Mouse (Mus musculus): ENCODE results near the gene Srrd. TPM values are rescaled to one million over a fixed set of nuclear protein-coding genes. Genes with fewer than 3 reads are reported as not detected.

Gene Srrd
- polyA plus RNA-seq, 1 experiment from 2014 or later, result 13.8 TPM

GRCm38 (mm10) chr5:112288193-112289141, 54.4 kb downstream of the Srrd start:
- Histone ChIP-seq H3K27ac (replicated peaks) (peak overlapping the region; percentile 61; the same call in 1 of the 2 replicates), H3K36me3 (replicated peaks) (peaks cover 3% of the 10 kb centered on the region), H3K27me3 (no peaks in the 10 kb centered on the region), H3K9ac (no peak overlapping the region), H3K4me3 (replicated peaks) (no peak overlapping the region), H3K9me3 (replicated peaks) (no peaks in the 10 kb centered on the region), H3K4me1 (replicated peaks) (peaks cover 95% of the 10 kb centered on the region), H3K4me2 (no peak overlapping the region)
- 66% methylated on average over 9 of the region's 9 CpGs for WGBS (ENCODE audit: insufficient replicate concordance)
- ATAC-seq (ENCODE audit: insufficient read depth), result no peak

DNA sequence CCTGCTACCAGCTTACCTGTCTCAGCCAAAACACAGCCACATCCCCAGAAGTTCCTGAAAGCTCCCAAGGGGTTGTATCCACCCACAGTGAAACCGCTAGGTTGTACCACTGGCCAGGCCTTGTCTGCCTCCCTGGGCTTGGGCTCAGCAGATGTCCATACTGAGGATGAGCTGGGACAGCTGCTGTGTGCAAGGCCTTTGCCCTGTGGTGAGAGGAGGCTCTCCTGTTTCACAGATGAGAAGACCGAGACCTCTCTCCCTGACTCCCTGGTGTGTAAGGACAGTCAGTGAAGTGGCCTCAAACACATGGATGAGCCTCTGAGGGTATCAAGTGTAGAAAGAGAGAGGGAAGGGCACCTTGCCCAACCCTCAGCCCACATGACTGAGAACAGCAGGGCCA, 55.2 kb downstream of the Srrd start:
- ATAC-seq (ENCODE audit: insufficient read depth), result no peak
- WGBS (ENCODE audit: insufficient replicate concordance), result 56% methylated on average over 2 of the region's 2 CpGs
- H3K4me3 ChIP-seq (replicated peaks), result no peak overlapping the region
- H3K27ac ChIP-seq (replicated peaks), result peak overlapping the region; percentile 61
- H3K4me2 ChIP-seq, result 0 out of 2 replicates have a peak overlapping the region, but pooled peaks have one; percentile 25
- H3K4me1 ChIP-seq (replicated peaks), result peaks cover 95% of the 10 kb centered on the region
- no peaks in the 10 kb centered on the region for H3K9me3 ChIP-seq (replicated peaks)
- H3K36me3 ChIP-seq (replicated peaks), result peaks cover 3% of the 10 kb centered on the region
- H3K9ac ChIP-seq, result no peak overlapping the region
- H3K27me3 ChIP-seq, result no peaks in the 10 kb centered on the region

Other genes starting within 250 kb of the Srrd start
- gene Cryba4, start 90.5 kb downstream of the Srrd start, polyA plus RNA-seq (2015; fragmentation: Nextera tagmentation; extraction: Ambion mirVana), result 0.70 and 0.85 TPM in 2 replicates
- gene Crybb1, start 87.2 kb downstream of the Srrd start, polyA plus RNA-seq (2015; fragmentation: Nextera tagmentation; extraction: Ambion mirVana), result 0.25 and 0.40 TPM in 2 replicates
- 34.5 and 43.8 TPM in 2 replicates for gene Tpst2, start 66.3 kb downstream of the Srrd start, polyA plus RNA-seq (2015; fragmentation: Nextera tagmentation; extraction: Ambion mirVana)
- 12.0 and 13.1 TPM in 2 replicates for gene Tfip11, start 16.7 kb downstream of the Srrd start, polyA plus RNA-seq (2015; fragmentation: Nextera tagmentation; extraction: Ambion mirVana)
- gene Hps4, start within 50 bp of the Srrd start, polyA plus RNA-seq (2015; fragmentation: Nextera tagmentation; extraction: Ambion mirVana), result 10.9 and 13.7 TPM in 2 replicates
- 0.07 and 0.12 TPM in 2 replicates for gene Gm6583, start 13.0 kb upstream of the Srrd start, polyA plus RNA-seq (2015; fragmentation: Nextera tagmentation; extraction: Ambion mirVana)
- gene Asphd2, start 51.8 kb upstream of the Srrd start, polyA plus RNA-seq (2015; fragmentation: Nextera tagmentation; extraction: Ambion mirVana), result 0.14 and 0.24 TPM in 2 replicates
- not detected in 2 replicates for gene Gm6588, start 106.4 kb upstream of the Srrd start, polyA plus RNA-seq (2015; fragmentation: Nextera tagmentation; extraction: Ambion mirVana)
- 0.05 and 0.07 TPM in 2 replicates for gene Sez6l, start 234.1 kb upstream of the Srrd start, polyA plus RNA-seq (2015; fragmentation: Nextera tagmentation; extraction: Ambion mirVana)